Mouse (Mus musculus) embryonic facial prominence, embryonic 11.5 days (tissue): ENCODE measurements around the gene Osbpl9. TPM values are rescaled to one million over a fixed set of nuclear protein-coding genes. Genes with fewer than 3 reads are reported as not detected.

ENCODE experiments used
- ATAC-seq: fragments of 200-750 bp; cut with Nextera tagmentation; replicated peaks from 2 replicates; pipeline ENCODE4 v1.8.0; 2017; ENCODE audit warnings: low read depth; ENCODE audit not compliant: insufficient number of reproducible peaks, low FRiP score, low TSS enrichment
- DNase-seq: peaks from one replicate; pipeline ENCODE4 v3.0.0-alpha.2; 2015; ENCODE audit warnings: low spot score
- H3K27ac ChIP-seq: fragments of 300-500 bp; sonication (generic); replicated peaks from 2 replicates; pipeline ENCODE4 v1.5.1; 2014; ENCODE audit warnings: mild to moderate bottlenecking, low read depth, low read length, control low read depth
- H3K27me3 ChIP-seq: fragments of 300-500 bp; sonication (generic); 2 replicates; pipeline ENCODE4 v1.6.1; 2014; ENCODE audit warnings: mild to moderate bottlenecking, low read length, moderate library complexity, mixed read lengths; ENCODE audit not compliant: control insufficient read depth, insufficient read depth
- H3K36me3 ChIP-seq: fragments of 300-500 bp; sonication (generic); replicated peaks from 2 replicates; pipeline ENCODE4 v1.6.1; 2014; ENCODE audit warnings: low read depth, mild to moderate bottlenecking, low read length, moderate library complexity, mixed read lengths; ENCODE audit not compliant: control insufficient read depth, insufficient read depth
- H3K4me1 ChIP-seq: fragments of 300-500 bp; sonication (generic); 2 replicates; pipeline ENCODE4 v1.6.1; 2014; ENCODE audit warnings: low read length, mixed read lengths; ENCODE audit not compliant: control insufficient read depth, insufficient read depth
- H3K4me2 ChIP-seq: fragments of 300-500 bp; sonication (generic); 2 replicates; pipeline ENCODE4 v1.6.1; 2014; ENCODE audit warnings: low read depth, mild to moderate bottlenecking, control low read depth, low read length, moderate library complexity
- H3K4me3 ChIP-seq: fragments of 300-500 bp; sonication (generic); 2 replicates; pipeline ENCODE4 v1.5.1; 2014; ENCODE audit warnings: low read depth, low read length, control low read depth
- H3K9ac ChIP-seq: fragments of 300-500 bp; sonication (generic); replicated peaks from 2 replicates; pipeline ENCODE4 v1.6.1; 2014; ENCODE audit warnings: mild to moderate bottlenecking, control low read depth, low read length
- H3K9me3 ChIP-seq: fragments of 300-500 bp; sonication (generic); replicated peaks from 2 replicates; pipeline ENCODE4 v1.6.1; 2016; ENCODE audit warnings: mild to moderate bottlenecking, low read length, inconsistent platforms, mixed read lengths; ENCODE audit not compliant: control insufficient read depth
- WGBS: fragments of 180-500 bp; shearing (Covaris S2); extraction: QIAGEN DNeasy Blood & Tissue Kit; methylation state at CpG from one replicate; pipeline ENCODE4 v1.1.7; 2014; 5-methylcytosine and 5-hydroxymethylcytosine counted together
- polyA plus RNA-seq: library from polyadenylated mRNA; unstranded; fragments of >200 nt; fragmentation: Nextera tagmentation; extraction: Ambion mirVana; gene quantifications from 2 replicates; pipeline ENCODE4 v1.2.1, GENCODE M21; 2014

Gene Osbpl9
- polyA plus RNA-seq, 1 experiment from 2014 or later, result 81.0 TPM

DNA sequence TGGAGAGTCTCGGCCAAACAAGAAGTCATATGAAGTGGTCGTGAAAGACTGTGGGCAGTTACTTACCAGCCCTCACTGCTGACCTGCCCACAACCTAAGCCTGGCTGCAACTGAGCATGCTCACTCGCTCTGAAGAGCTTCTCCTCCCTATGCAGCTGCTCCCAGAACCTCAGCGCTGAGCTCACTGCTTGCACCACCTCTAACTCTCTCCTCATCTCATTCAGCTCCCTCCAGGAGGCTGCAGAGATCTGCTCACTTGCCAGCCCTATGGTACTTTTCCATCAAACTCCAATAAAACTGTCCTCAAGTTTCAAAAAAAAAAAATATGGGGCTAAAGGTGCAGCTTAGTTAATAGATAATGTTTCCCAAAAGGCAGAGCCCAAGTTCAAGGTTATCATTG lies 63.5 kb downstream of the Osbpl9 start:
- 49% methylated on average over 4 of the region's 4 CpGs for WGBS

DNA sequence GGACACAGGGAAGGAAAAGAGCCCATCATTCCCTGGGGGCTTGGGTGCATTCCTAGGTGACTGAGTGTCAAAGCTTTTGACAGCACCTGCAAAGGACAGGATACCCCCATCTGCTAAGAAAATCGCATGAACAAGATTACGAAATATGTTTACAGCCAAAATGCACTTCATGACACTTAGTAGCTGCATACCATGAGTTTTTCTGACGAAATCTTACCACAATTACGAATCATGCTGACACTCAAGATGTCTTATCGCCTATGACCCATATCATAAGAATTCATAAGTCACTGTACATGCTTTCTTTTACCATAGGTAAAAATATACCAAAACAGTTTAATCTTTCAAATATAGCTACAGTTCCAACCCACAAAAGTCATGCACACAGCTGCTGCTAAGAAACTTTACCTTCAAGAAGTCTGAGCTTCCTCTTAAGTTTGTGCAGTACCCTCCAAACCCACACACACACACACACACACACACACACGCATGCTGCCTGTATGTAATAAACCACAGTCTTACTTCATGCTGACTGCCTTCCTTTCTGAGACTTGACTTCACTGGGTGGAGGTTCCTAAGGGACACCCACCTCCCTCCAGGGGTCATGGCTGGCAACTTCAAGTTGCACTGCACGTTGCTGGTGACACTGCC lies 65.5 kb downstream of the Osbpl9 start:
- Histone ChIP-seq H3K9me3 (no peaks in the 10 kb centered on the region), H3K27me3 (no peaks in the 10 kb centered on the region), H3K4me2 (no peak overlapping the region), H3K4me3 (no peak overlapping the region), H3K36me3 (no peaks in the 10 kb centered on the region), H3K27ac (no peak overlapping the region), H3K4me1 (no peaks in the 10 kb centered on the region), H3K9ac (no peak overlapping the region)
- WGBS, result 84% methylated on average over 7 of the region's 7 CpGs
- no peak for ATAC-seq
- no peak for DNase-seq

More for the DNA sequence above, 63.5 kb downstream of the Osbpl9 start:
- H3K27me3 ChIP-seq, result no peaks in the 10 kb centered on the region
- ATAC-seq (no peak), DNase-seq (no peak)
- H3K4me3 ChIP-seq, result no peak overlapping the region
- H3K27ac ChIP-seq, result no peak overlapping the region
- no peaks in the 10 kb centered on the region for H3K9me3 ChIP-seq
- no peaks in the 10 kb centered on the region for H3K36me3 ChIP-seq
- no peaks in the 10 kb centered on the region for H3K4me1 ChIP-seq
- H3K9ac ChIP-seq, result no peak overlapping the region
- no peak overlapping the region for H3K4me2 ChIP-seq

DNA sequence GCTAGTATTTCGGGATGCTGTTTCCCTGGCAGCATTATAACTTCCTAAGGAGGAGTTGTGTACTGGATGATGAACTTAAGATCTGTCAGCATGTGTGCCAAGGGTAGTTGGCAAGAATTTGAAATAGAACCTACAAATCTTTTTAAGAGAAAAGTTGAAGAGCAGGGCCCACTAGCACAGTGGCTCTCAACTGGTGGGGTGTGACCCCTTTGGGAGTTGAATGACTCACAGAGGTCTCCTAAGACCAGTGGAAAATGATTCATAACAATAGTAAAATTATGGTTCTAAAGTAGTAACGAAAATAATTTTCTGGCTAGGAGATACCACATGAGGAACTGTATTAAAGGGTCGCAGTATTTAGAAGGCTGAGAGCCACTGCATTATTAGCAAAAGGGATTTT lies 67.1 kb downstream of the Osbpl9 start:
- Histone ChIP-seq H3K4me3 (no peak overlapping the region), H3K9me3 (no peaks in the 10 kb centered on the region), H3K4me1 (no peaks in the 10 kb centered on the region), H3K9ac (no peak overlapping the region), H3K4me2 (no peak overlapping the region), H3K36me3 (no peaks in the 10 kb centered on the region), H3K27ac (no peak overlapping the region), H3K27me3 (no peaks in the 10 kb centered on the region)
- ATAC-seq (no peak), DNase-seq (no peak)
- WGBS, result 88% methylated on average over 3 of the region's 3 CpGs

DNA sequence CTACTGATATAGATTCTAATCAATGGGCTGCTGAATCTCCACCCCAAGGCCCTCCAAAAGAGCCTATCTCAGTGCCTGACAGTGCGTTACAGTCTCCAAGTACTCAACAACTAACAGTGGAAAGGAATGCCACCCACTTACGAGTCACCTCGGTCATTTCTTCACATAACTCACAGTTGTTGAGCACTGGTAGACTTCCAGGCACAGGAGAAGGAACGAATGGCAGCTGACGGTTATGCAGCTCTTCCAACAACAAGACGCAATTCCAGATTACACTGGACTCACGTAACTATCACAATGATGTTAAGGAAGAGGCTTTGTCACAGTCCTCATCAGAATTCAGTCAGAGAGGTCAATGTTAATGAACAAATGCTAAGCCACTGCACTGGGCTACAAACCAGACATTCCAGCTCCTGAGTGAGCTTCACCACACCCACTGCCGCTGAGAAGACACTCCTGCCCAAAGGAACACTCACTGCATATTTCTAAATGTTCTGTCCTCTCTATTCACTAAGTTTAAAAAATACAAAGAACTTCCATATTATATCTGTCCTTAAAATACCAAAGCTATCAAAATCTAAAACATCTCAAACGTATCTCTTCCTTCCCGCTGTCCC lies 70.7 kb downstream of the Osbpl9 start:
- Histone ChIP-seq H3K9ac (no peak overlapping the region), H3K9me3 (no peaks in the 10 kb centered on the region), H3K4me3 (no peak overlapping the region), H3K36me3 (no peaks in the 10 kb centered on the region), H3K27ac (no peak overlapping the region), H3K27me3 (no peaks in the 10 kb centered on the region), H3K4me2 (no peak overlapping the region), H3K4me1 (no peaks in the 10 kb centered on the region)
- WGBS, result 95% methylated on average over 10 of the region's 10 CpGs
- no peak for ATAC-seq
- no peak for DNase-seq

DNA sequence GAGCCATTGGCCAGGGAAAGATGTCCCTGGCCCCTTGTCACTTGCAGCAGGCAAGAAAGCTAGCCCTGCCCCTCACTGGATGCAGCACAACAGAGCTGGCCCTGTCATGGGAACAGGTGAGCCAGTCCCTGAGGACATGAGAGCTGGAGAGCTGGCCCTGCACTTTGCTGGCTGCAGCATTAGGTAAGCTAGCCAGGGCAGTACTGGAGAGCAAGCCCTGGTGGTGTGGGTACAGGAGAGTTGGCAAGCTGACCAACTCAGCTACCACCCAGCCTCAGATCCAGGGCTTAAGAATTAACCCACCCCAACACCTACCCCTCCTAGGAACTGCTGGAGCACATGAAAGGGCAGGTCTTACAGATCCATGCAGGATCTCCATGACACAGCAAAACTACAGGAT lies 73.1 kb downstream of the Osbpl9 start:
- H3K27me3 ChIP-seq, result no peaks in the 10 kb centered on the region
- H3K4me3 ChIP-seq, result no peak overlapping the region
- no peaks in the 10 kb centered on the region for H3K36me3 ChIP-seq
- no peaks in the 10 kb centered on the region for H3K4me1 ChIP-seq
- DNase-seq (no peak), ATAC-seq (no peak)
- H3K9me3 ChIP-seq, result no peaks in the 10 kb centered on the region
- H3K9ac ChIP-seq, result no peak overlapping the region
- no peak overlapping the region for H3K4me2 ChIP-seq
- no peak overlapping the region for H3K27ac ChIP-seq

DNA sequence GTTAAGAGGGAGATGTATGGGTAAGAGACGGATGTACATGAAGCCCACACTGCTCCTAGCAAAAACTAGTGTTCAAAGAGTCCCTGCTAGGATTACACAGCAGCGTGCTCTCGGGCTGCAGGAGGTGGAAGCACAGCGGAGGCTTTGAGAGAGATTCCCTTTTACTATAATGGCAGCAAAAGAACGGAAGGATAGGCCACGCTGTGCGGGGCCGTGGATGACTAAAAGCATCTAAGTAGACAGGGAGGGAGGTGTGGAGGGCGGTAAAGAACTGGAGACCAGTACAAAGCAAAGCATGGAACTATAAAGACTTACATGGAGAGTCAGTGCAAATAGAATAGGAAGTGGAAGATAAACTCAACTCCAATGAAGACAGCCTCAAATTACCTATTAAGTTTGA lies 74.1 kb downstream of the Osbpl9 start:
- Histone ChIP-seq H3K9me3 (no peaks in the 10 kb centered on the region), H3K4me2 (no peak overlapping the region), H3K4me1 (no peaks in the 10 kb centered on the region), H3K27ac (no peak overlapping the region), H3K9ac (no peak overlapping the region), H3K36me3 (no peaks in the 10 kb centered on the region), H3K27me3 (no peaks in the 10 kb centered on the region), H3K4me3 (no peak overlapping the region)
- ATAC-seq (no peak), DNase-seq (no peak)
- WGBS, result 77% methylated on average over 9 of the region's 9 CpGs

DNA sequence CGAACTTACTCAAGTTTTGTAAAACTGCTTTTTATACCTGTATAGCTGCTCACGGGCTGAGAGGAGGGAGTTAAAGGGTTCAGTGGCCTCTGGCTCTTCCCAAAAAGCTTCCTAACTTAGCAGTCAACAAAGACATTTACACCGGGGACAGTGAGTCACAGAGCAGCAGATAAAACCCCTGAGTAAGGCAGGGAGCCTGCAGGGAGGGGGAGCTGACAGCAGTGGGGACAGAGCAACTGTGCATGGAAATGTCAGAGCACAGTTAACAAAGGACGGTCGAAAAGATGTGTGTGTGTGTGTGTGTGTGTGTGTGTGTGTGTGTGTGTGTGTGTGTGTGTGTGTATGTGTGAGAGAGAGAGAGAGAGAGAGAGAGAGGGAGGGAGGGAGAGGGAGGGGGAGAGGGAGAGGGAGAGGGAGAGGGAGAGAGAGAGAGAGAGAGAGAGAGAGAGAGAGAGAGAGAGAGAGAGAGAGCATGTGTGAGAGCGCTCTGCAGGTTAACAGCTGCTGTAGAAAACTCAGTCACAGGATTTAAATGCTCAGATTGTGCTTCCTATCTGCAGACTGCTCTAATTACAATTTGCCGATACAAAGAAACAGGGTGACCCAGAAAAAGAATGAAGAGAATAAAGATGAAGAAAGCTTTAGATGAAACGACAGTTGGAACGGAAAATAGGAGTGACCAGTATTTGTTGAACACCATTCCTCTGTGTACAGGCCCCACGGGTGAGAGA lies 75.1 kb downstream of the Osbpl9 start:
- no peak for ATAC-seq

DNA sequence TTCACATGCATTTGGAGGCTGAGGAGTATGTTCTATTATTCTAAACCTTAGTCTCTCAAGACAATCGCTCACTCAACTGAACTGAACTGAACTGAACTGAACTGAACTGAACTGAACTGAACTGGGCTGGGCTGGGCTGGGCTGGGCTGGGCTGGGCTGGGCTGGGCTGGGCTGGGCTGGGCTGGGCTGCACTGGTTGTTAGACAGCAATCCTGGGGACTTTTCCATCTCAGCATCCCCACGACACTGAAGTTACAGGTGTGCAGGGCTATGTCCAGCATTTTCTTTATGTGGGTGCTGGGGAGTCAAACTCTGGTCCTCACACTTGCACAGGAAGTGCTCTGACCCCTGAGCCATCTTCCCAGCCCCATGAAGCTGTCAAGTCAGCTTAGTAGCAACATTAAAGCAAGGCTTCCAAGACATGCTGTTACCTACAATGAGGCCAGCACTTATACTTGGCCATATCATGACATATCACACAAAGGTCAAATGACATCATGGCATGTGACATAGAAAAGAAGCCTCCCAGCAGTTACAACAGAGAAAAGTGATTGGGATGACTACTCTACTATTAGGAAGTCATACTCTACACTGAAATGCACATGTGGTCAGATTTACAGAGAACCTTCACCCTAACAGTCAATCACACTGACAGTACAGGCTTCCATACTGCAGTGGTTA lies 76.2 kb downstream of the Osbpl9 start:
- Histone ChIP-seq H3K4me3 (no peak overlapping the region), H3K27me3 (no peaks in the 10 kb centered on the region), H3K27ac (no peak overlapping the region), H3K4me2 (no peak overlapping the region), H3K9ac (no peak overlapping the region), H3K36me3 (no peaks in the 10 kb centered on the region), H3K9me3 (no peaks in the 10 kb centered on the region), H3K4me1 (no peaks in the 10 kb centered on the region)
- 84% methylated on average over 2 of the region's 2 CpGs for WGBS
- no peak for ATAC-seq
- no peak for DNase-seq

More for the DNA sequence above, 75.1 kb downstream of the Osbpl9 start:
- Histone ChIP-seq H3K27ac (no peak overlapping the region; the same call in 1 of the 2 replicates), H3K36me3 (no peaks in the 10 kb centered on the region), H3K9me3 (no peaks in the 10 kb centered on the region), H3K4me3 (no peak overlapping the region), H3K4me2 (no peak overlapping the region), H3K9ac (no peak overlapping the region), H3K4me1 (no peaks in the 10 kb centered on the region), H3K27me3 (no peaks in the 10 kb centered on the region)
- no peak for DNase-seq
- WGBS, result 67% methylated on average over 10 of the region's 10 CpGs
